Mouse (Mus musculus): ENCODE data around the gene Nxn.

DNA sequence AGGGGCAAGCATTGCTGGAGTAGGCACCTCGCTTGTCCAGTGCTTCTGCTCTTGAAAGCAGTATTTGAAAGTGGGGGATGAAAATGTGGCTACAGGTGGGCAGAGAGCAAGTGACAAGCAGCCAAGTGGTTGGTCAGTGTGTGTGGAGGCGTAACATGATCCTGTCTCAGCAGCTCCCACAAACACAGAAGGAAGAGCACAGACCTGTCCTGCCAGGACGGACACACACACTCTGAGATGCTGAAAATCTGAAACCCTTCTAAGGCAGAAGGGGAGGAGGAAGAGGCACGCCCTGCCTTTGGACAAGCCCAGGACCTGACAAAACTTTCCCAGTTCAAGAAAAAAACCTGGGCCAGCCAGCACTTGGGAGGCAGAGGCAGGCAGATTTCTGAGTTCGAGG is 34.9 kb downstream of the Nxn start:
- no peak for TF ChIP-seq POLR2A (IDR thresholded peaks at IDR 0.05; ENCODE audit: low read depth, low read length)
- no peak for TF ChIP-seq CTCF (conservative IDR thresholded peaks at IDR 0.05; ENCODE audit: insufficient read depth, insufficient read length, low read depth, low read length)

All from kidney, adult 2 months (tissue).